Mouse (Mus musculus) urinary bladder, postnatal 25 days (tissue): ENCODE results near the gene Imp4.
"Not testable (repeated sequence)": the region's sequence is repeated elsewhere in the genome, so short reads cannot be mapped to it uniquely, and the experiment has no call there.

Source experiments
- DNase-seq: peaks from one replicate; pipeline ENCODE4 v3.0.0; 2022; ENCODE audit warnings: low spot score

Imp4 gene

GRCm38 (mm10) chr1:34439215-34439960 lies at the start of gene Imp4, which contains the start of gene Ccdc115:
Imp4 (plus strand) TSS chr1:34439851.
Ccdc115 (minus strand) TSS chr1:34439672.
- peak; percentile 84 for DNase-seq

DNA sequence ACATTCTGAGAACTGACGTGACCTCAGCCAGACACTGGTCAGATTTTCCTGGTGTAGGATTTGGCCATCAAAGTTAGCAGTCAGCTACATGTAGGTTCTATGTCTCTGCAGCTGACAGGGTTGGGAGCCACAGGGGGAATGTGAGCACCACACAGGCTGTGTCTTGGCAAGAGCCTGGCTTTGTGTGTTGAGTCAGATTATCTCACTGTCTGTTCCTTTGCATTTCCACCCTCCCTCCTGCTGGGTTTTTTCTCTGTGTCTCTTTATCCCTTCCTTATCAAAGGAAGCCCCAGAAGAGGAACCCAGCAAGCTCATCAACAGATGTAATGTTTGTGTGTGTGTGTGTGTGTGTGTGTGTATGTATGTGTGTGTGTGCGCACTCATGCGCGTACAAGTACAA lies 43.3 kb upstream of the Imp4 start:
- DNase-seq: no peak

DNA sequence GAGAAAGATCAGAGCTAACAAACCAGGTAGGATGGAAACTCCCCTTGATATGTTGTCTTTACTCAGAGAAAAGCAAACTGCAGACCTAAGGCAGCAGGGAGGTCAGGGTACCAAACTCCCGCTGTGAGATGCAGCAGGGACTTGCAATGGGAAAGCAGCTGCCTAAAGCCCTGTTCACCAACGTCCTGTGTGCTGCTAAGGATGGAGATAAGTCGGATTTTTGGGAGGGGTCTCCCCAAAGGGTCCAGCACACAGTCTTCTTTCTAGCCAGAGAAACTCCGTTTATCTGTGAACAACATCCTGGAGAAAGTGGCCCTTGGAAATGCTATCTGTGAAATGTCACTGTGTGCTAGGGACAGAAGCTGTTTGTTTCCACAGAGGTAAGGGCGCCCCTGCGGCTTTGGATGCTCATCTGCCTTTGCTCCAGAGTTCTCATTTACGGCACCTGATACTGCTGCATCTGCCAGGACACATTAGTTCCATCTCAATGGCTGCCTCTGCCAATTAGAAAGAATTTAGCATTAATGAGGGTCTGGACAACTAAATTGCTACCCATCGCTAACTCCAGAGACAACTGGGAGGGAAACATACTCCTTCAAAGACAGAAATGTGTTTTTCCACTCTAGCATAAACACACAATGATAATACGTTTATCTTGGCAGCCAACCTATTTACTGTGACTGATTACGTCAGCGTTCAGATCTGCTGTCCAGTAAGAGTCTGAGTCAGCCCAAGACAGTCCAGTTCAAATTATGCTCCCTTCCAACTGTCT lies 40.3 kb upstream of the Imp4 start:
- no peak for DNase-seq

DNA sequence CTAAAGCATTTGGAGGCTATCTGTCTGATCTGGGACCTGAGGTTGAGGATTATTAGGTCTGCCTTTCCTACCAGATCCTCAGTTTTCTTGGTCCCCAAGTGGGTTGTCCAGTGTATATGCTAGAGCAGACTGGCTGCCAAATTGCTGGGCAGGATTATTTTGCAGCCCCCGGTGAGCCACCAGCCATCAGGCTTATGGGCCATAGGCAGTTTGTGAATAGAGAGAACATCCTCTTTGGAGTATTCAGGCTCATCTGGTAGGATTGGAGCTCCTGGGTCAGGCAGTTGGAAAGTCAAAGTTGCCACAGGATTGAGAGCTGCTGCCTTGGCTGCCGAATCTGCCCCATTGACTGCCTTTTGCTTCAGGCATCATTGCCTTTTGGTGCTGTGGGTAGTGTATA lies 11.2 kb upstream of the Imp4 start:
- DNase-seq: no peak

DNA sequence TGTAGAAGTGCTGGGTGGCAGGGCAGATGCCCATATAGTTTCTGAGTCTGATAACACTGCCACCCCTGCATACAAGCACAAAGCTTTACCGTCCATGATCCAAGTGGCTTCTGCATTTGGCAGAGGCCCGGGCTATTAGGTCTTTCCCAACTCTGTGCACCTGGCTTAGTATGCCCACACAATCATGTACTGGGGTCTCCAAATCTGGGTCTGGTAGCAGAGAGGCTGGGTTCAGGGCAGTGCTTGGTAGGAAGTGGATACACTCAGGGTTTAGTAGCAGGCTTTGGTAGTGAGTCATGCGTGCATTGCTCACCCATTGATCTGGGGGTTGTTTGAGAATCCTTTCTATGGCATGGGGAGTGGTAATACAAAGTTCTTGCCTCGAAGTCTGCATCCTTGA lies 10.4 kb upstream of the Imp4 start:
- no peak for DNase-seq

GRCm38 (mm10) chr1:34430981-34431380 lies 8.7 kb upstream of the Imp4 start:
- no peak for DNase-seq

DNA sequence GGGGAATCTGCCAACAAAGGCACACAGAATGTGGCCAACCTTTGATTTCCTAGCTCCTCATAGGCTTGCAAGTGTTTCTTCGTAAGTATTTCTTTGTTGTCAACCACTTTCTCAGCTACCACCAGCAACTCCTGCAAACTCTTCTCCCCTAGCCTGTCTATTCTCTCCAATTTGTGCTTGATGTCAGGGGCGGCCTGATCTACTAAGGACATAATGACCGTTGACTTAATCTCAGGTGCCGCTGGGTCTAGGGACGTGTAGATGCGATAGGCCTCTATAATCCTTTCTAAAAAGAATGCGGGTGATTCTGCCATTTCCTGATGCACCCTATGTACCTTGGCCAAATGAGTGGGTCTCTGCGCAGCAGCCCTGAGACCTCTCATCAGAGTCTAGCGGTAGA lies 8.2 kb upstream of the Imp4 start:
- no peak for DNase-seq

DNA sequence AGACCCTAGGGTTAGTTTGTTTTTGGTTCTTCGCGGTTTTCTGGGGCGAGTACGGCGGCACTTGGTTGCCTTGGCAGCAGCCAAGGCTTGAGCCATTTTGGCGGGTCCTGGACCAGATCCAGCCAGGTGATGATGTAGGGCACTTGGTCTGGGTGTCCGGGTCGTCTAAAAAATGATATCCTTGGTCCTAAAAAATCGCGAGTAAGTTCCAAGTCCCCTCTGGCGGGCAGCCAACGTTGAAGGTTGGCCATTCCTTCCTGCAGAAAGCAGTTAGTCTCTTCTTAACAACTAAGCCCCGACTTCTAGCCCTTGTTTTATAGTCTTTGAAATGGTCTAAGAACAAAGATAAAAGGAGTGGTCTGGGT lies 7.3 kb upstream of the Imp4 start:
- DNase-seq: no peak

- DNase-seq: peak; percentile 13
Observed at GRCm38 (mm10) chr1:34432776-34433481, 6.7 kb upstream of the Imp4 start.

DNA sequence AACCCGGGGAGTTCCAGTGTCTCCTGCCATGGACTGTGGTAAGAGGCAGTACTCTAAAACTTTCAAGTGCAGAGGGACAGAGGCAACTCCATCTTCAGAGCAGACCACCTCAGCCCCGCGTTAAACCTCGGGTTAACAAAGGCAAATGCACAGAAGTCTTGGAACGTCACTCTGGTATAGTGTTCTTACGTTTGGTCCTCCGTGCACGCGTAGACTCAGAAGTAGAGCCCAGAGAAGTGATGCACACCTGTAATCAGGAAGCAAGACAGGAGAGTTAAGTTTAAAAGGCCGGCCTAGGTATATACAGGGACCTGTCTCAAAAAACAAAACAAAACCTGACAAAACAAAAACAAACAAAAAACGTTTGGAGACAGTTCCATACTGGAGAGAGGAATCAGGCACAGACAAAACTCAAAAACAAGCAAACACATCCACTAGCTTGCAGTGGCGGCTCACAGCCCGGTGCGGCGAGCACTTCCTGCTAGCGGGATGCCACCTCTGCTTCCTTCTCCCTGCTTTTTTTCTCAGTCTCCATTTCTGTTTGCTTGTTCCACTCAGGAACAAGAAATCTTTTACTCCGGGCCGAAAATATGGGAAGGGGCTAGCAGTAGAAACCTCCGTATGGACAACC lies 5.6 kb upstream of the Imp4 start:
- no peak for DNase-seq

DNA sequence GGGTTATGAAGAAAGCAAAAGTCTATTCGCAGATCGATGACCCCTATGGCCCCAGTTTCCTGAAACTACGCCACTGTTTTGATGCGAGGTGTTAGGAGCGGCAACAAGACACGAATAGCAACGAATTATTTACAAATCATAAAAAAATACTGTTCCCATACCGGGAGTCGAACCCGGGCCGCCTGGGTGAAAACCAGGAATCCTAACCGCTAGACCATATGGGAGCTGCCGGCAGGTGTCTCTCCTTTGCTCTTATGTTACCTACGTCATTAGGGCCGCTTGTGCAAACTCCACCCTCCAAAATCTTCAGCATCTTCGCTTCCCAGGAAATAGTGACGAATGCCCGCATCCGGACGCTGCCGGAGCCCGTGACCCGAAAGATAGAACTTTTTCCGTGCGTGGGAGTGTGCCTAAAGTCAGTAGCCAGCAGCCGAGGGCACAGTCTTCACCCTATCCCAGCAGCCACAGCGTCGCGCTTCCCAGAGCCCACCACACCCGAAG lies 4.9 kb upstream of the Imp4 start:
- DNase-seq: peak; percentile 88

- DNase-seq: no peak
Observed at GRCm38 (mm10) chr1:34435371-34436120, 4.1 kb upstream of the Imp4 start.

- no peak for DNase-seq
Observed at GRCm38 (mm10) chr1:34436374-34436773, 3.3 kb upstream of the Imp4 start.

- not testable (repeated sequence) for DNase-seq
Observed at GRCm38 (mm10) chr1:34437366-34437765, 2.3 kb upstream of the Imp4 start.

- DNase-seq: no peak
Observed at GRCm38 (mm10) chr1:34438381-34439051, 1.1 kb upstream of the Imp4 start.

DNA sequence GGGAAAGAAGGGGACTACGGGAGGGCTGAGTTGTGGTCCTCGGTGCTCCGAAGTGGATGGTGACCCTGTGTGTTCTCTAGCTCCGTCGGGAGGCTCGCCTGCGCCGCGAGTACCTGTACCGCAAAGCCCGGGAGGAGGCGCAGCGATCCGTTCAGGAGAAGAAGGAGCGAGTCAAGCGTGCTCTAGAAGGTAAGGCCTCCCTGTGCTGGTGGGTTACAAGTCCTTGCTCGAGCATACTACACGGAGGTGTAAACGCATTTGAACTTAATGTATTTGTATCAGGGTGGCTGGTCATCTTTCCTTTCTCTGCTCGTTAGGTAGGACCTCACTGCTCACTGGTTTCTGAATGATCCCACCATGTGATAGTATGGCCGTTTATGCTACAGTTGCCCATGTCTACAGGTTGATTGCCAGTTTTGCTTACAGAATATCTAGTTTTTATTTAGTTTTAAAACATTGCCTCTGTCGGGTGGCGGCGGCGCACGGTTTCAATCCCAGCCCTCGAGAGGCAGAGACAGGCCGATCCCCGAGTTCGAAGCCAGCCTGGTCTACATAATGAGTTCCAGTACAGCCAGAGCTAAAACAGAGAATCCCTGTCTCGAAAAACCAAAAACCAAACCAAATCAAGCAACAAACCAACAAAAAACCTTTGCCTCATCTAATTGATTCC lies 445 bp downstream of the Imp4 start:
- DNase-seq: no peak

- no peak for DNase-seq
Observed at GRCm38 (mm10) chr1:34443124-34443523, 3.5 kb downstream of the Imp4 start.

DNA sequence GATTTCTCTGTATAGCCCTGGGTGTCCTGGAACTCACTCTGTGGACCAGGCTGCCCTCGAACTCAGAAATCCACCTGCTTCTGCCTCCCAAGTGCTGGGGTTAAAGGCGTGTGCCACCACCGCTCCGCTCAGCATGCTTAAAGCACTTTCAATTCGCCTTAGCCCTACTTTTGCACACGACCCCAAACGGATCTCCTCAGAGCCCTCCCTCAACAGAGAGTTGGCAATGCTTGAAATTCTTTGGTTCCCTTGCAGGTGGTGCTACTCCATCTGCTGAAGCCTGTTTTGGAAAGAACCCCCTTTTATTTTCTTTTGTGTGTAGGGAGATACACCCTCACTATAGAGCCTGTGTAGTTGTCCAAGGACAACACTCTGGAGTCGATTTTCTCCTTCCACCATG lies 18.8 kb downstream of the Imp4 start:
- DNase-seq: no peak

DNA sequence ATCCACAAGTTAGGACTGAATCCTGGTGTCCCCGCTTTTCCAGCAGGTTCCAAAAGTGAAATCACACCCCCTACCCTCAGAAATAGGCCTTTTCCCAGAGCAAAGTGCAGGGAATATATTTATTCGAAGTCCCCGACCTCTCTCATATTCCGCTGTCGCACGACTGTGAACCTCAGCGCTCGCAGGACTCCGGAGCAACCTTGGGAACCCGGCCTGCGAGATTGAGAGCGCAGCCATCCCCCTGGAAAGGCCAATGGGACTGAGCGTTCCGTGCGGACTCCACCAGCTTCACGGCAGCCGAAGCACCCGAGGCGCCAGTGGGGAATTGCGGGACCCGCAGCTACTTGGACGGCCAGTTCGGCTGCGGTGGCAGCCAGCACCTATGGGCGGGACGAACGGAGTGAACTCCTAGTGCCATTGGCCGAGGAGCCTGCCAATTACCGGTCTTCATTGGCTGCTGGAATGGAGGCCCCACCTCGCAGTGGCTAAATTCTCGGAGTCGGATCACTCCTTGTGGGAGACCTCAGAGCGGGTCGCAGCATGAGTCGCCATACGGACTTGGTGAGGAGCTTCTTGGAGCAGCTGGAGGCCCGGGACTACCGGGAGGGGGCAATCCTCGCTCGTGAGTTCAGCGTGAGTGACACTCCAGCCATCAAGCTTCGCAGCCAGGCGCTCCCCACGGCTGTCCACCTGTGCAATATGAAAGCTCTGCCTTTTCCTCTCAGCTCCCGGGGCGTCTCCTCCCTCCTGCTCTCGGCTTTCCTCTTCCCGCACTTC lies 19.8 kb downstream of the Imp4 start, which contains the start of gene Ptpn18:
Ptpn18 (plus strand) TSS at position 479 of the 777 bp plus-strand sequence.
- DNase-seq: peak; percentile 86
